Mouse (Mus musculus): ENCODE results near the gene Ccnjl.

DNA sequence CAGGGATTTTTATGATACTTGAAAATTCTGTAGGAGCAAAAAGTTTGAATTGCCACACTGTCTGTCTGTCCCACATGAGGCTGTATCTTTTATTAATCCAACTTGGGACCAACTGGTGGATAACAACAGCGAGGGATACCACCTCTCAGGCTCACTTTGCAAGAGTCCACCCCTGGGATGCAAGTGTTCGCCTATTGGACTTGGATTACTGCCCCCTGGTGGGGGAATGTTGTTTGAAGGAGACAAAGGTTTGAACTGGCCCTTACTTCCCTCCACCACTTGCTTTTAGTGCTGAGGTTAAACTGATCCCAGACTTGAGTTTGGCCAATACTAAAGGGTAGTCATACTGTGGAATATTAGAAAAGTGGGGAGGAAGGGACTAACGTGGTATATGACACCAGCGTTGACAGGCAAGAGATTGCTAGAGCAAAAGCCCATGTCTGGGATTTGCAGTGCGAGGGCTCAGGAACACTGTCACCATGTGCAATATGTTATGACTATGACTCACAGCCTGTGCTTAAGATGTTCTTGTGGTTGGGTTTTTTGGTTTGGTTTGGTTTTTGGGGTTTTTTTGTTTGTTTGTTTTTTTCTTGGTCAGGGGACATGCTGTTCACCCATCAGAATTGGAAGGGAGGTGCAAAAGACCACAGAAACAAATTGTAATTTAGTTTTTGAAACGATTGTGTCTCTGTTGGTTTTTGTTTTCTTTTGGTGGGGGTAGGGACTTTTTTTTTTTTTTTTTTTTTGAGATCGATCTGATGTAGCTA is 57.9 kb downstream of the Ccnjl start, which contains the start of gene 4933415A04Rik:
- TF ChIP-seq EP300 (IDR thresholded peaks at IDR 0.05; ENCODE audit: low read depth in 1 of 2, low read length in 2 of 2) (no peak), CTCF (IDR thresholded peaks at IDR 0.05 in 2 of 3, conservative IDR thresholded peaks at IDR 0.05 in 1 of 3; ENCODE audit: control insufficient read depth in 1 of 3, insufficient read depth in 1 of 3, low read depth in 2 of 3, low read length in 3 of 3, poor library complexity in 1 of 3, severe bottlenecking in 1 of 3) (peak; percentile 41 to 53 (median 52); a peak in 5 of 6 replicates), NELFE (IDR thresholded peaks at IDR 0.05; ENCODE audit: low read depth, low read length) (no peak), POLR2A (IDR thresholded peaks at IDR 0.05; ENCODE audit: control insufficient read depth in 1 of 2, insufficient read depth in 1 of 2, low read depth in 1 of 2, low read length in 2 of 2, poor library complexity in 1 of 2) (no peak), E2F4 (IDR thresholded peaks at IDR 0.05; ENCODE audit: borderline replicate concordance, low read depth, low read length) (no peak), ETS1 (IDR thresholded peaks at IDR 0.05; ENCODE audit: low read depth, low read length) (no peak)
